Mouse (Mus musculus) forebrain, embryonic 15.5 days (tissue): ENCODE measurements around the gene Tnfsf15. TPM values are rescaled to one million over a fixed set of nuclear protein-coding genes. Genes with fewer than 3 reads are reported as not detected.

Experiments used
- ATAC-seq: fragments of 200-750 bp; cut with Nextera tagmentation; replicated peaks from 2 replicates; pipeline ENCODE4 v1.8.0; 2017; ENCODE audit warnings: mild to moderate bottlenecking, moderate TSS enrichment, moderate library complexity
- H3K27ac ChIP-seq: fragments of 300-500 bp; sonication (generic); replicated peaks from 2 replicates; pipeline ENCODE4 v1.5.1; 2015; ENCODE audit warnings: mild to moderate bottlenecking, inconsistent platforms
- H3K27me3 ChIP-seq: fragments of 300-500 bp; sonication (generic); 2 replicates; pipeline ENCODE4 v1.6.1; 2015; ENCODE audit warnings: inconsistent platforms
- H3K36me3 ChIP-seq: fragments of 300-500 bp; sonication (generic); 2 replicates; pipeline ENCODE4 v1.6.1; 2015; ENCODE audit warnings: mild to moderate bottlenecking, inconsistent platforms
- H3K4me1 ChIP-seq: fragments of 300-500 bp; sonication (generic); 2 replicates; pipeline ENCODE4 v1.6.1; 2015; ENCODE audit warnings: inconsistent platforms
- H3K4me2 ChIP-seq: fragments of 300-500 bp; sonication (generic); replicated peaks from 2 replicates; pipeline ENCODE4 v1.6.1; 2015; ENCODE audit warnings: mild to moderate bottlenecking, inconsistent platforms
- H3K4me3 ChIP-seq: fragments of 300-500 bp; sonication (generic); 2 replicates; pipeline ENCODE4 v1.5.1; 2015; ENCODE audit warnings: mild to moderate bottlenecking, inconsistent platforms
- H3K9ac ChIP-seq: fragments of 300-500 bp; sonication (generic); replicated peaks from 2 replicates; pipeline ENCODE4 v1.6.1; 2015; ENCODE audit warnings: mild to moderate bottlenecking, inconsistent platforms
- H3K9me3 ChIP-seq: fragments of 300-500 bp; sonication (generic); 2 replicates; pipeline ENCODE4 v1.6.1; 2016; ENCODE audit warnings: inconsistent platforms
- WGBS: fragments of 180-500 bp; shearing (Covaris S2); methylation state at CpG from one replicate; pipeline ENCODE4 v1.1.7; 2015; ENCODE audit warnings: mixed read lengths; 5-methylcytosine and 5-hydroxymethylcytosine counted together
- polyA plus RNA-seq: library from polyadenylated mRNA; unstranded; fragments of >200 nt; fragmentation: Nextera tagmentation; extraction: Ambion mirVana; gene quantifications from 2 replicates; pipeline ENCODE4 v1.2.1, GENCODE M21; 2015

Tnfsf15 gene
- polyA plus RNA-seq, 1 experiment from 2014 or later: not detected

GRCm38 (mm10) chr4:63702006-63702704, 42.8 kb downstream of the Tnfsf15 start:
- ATAC-seq: no peak
- Histone ChIP-seq H3K9ac (no peak overlapping the region), H3K4me1 (no peaks in the 10 kb centered on the region), H3K9me3 (no peaks in the 10 kb centered on the region), H3K4me2 (no peak overlapping the region), H3K27ac (no peak overlapping the region), H3K4me3 (no peak overlapping the region), H3K36me3 (no peaks in the 10 kb centered on the region), H3K27me3 (no peaks in the 10 kb centered on the region)
- WGBS: 90% methylated on average over 4 of the region's 4 CpGs

DNA sequence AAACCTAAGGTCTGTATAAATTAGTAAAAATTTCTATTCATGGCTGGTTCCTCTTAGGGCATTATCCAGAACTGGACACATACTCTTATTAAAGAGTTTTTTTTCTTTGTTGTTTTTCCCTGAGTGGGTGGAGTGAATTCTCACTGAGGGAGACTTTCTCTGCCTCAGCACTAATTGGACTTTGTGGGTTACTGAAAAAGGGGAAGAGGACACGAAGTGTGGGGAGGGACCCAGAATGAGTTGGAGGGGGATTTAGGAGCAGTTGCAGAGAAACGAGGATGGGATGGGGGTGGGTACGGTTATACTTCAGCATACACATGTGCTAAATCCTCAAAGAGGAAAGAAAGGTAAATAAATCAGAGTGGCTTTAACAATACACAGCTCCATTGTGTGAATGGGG, 45.2 kb downstream of the Tnfsf15 start:
- H3K9me3 ChIP-seq: no peaks in the 10 kb centered on the region
- H3K27ac ChIP-seq: no peak overlapping the region
- H3K36me3 ChIP-seq: no peaks in the 10 kb centered on the region
- H3K4me2 ChIP-seq: no peak overlapping the region
- ATAC-seq: no peak
- H3K27me3 ChIP-seq: no peaks in the 10 kb centered on the region
- H3K4me1 ChIP-seq: no peaks in the 10 kb centered on the region
- H3K4me3 ChIP-seq: no peak overlapping the region
- no peak overlapping the region for H3K9ac ChIP-seq
- 49% methylated on average over 3 of the region's 3 CpGs for WGBS

DNA sequence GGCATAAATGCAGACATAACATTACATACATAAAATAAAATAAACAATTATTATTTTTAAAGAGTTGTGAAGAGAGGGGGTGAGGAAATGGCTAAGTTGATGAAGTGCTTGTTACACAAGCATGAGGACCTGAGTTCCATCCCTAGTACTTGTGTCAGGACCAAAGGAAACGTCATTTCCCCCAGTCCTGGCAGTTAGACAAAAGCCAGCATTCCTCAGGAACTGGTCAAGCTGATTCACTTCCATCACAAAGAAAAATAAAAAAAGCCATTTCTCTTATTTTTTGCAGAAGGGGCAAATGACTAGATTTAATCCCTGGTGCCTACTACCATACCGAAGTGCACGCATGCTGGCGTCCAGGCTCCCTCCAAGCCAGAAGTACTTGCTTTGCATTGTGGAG, 48.0 kb downstream of the Tnfsf15 start:
- Histone ChIP-seq H3K36me3 (no peaks in the 10 kb centered on the region), H3K27ac (no peak overlapping the region), H3K4me3 (no peak overlapping the region), H3K9me3 (no peaks in the 10 kb centered on the region), H3K9ac (no peak overlapping the region), H3K4me1 (no peaks in the 10 kb centered on the region), H3K4me2 (no peak overlapping the region), H3K27me3 (no peaks in the 10 kb centered on the region)
- no peak for ATAC-seq
- WGBS: 92% methylated on average over 4 of the region's 4 CpGs

GRCm38 (mm10) chr4:63692351-63692750, 52.6 kb downstream of the Tnfsf15 start:
- no peak overlapping the region for H3K4me3 ChIP-seq
- H3K9ac ChIP-seq: no peak overlapping the region
- no peaks in the 10 kb centered on the region for H3K27me3 ChIP-seq
- H3K4me2 ChIP-seq: no peak overlapping the region
- H3K36me3 ChIP-seq: no peaks in the 10 kb centered on the region
- ATAC-seq: no peak
- no peaks in the 10 kb centered on the region for H3K4me1 ChIP-seq
- no peaks in the 10 kb centered on the region for H3K9me3 ChIP-seq
- H3K27ac ChIP-seq: no peak overlapping the region

DNA sequence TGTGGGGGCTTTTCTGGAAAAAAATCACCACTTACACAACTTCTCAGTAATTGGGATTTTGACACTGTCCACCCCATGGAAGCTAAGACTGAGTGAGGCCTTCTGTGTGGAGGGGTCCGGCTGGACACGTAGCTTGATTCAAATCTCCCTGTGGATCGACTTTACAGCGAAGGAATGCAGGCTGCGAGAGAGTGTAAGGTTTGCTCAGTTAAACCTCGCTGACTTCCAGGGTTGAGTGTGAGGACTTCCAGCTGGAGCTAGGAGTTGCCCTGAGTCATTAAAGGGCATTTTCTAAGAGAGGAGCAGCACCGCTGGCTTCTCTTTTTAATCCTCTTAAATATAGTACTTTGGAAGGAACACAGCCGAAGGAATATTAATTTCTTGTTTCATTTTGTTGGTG, 57.5 kb downstream of the Tnfsf15 start:
- Histone ChIP-seq H3K4me3 (no peak overlapping the region), H3K9ac (no peak overlapping the region), H3K9me3 (no peaks in the 10 kb centered on the region), H3K36me3 (no peaks in the 10 kb centered on the region), H3K27me3 (no peaks in the 10 kb centered on the region), H3K4me2 (no peak overlapping the region), H3K4me1 (no peaks in the 10 kb centered on the region), H3K27ac (no peak overlapping the region)
- WGBS: 75% methylated on average over 8 of the region's 8 CpGs
- ATAC-seq: no peak

- H3K9ac ChIP-seq: no peak overlapping the region
- no peaks in the 10 kb centered on the region for H3K36me3 ChIP-seq
- no peaks in the 10 kb centered on the region for H3K9me3 ChIP-seq
- no peak overlapping the region for H3K27ac ChIP-seq
- ATAC-seq: no peak; the same call in 1 of the 2 replicates
- H3K4me3 ChIP-seq: no peak overlapping the region
- no peak overlapping the region for H3K4me2 ChIP-seq
- no peaks in the 10 kb centered on the region for H3K4me1 ChIP-seq
- no peaks in the 10 kb centered on the region for H3K27me3 ChIP-seq
Measured at GRCm38 (mm10) chr4:63686157-63686556, 58.8 kb downstream of the Tnfsf15 start.

DNA sequence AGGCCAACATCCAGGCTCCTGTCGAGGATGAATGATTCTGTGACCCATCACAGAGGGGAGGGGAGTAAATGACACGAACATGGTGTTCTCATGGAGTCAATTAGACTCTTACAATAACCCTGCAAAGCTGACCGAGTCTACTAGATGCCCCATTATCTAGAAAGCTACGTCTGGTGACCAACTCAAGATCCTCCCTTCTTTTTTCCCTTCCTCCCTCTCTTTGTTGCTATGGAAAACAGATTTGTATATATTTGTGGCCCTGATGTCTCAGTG, 59.7 kb downstream of the Tnfsf15 start:
- no peaks in the 10 kb centered on the region for H3K27me3 ChIP-seq
- H3K27ac ChIP-seq: no peak overlapping the region
- no peaks in the 10 kb centered on the region for H3K36me3 ChIP-seq
- no peak overlapping the region for H3K9ac ChIP-seq
- 64% methylated on average over 4 of the region's 4 CpGs for WGBS
- ATAC-seq: no peak
- H3K4me1 ChIP-seq: no peaks in the 10 kb centered on the region
- H3K9me3 ChIP-seq: no peaks in the 10 kb centered on the region
- H3K4me3 ChIP-seq: no peak overlapping the region
- H3K4me2 ChIP-seq: no peak overlapping the region

DNA sequence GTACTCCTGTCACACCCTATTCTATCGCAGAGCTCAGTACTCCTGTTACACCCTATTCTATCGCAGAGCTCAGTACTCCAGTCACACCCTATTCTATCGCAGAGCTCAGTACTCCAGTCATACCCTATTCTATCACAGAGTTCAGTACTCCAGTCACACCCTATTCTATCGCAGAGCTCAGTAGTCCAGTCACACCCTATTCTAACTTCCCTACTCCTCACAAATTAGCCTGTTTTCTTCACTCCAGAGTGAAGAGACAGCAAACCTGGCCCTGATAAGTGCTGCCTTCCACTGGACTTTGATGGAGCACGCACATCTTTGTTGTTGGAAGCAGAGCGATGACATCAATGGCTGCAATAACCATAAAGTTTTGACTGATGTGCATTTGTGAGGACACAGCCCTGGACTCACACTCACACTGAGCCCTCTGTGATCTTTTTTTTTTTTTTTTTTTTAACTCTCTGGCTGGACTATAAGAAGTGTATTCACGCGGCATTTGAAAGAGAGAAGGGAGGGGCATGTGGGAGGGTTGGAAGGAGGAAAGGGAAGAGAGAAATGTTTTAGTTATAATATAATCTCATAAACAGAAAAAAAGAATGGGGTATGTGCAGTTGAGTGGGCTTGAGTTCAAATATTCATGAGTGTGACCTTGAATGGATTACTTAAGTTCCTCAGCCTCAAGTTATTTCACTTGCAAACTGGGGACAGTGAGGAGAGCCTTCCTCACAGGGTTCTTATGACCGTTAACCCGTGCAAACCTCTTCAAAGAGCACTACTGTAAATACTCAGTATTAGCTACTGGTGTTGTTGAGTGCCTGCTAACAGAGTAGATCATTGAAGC, 60.3 kb downstream of the Tnfsf15 start:
- Histone ChIP-seq H3K4me3 (no peak overlapping the region), H3K9me3 (no peaks in the 10 kb centered on the region), H3K4me2 (no peak overlapping the region), H3K27ac (no peak overlapping the region), H3K27me3 (no peaks in the 10 kb centered on the region), H3K9ac (no peak overlapping the region), H3K4me1 (no peaks in the 10 kb centered on the region), H3K36me3 (no peaks in the 10 kb centered on the region)
- 88% methylated on average over 10 of the region's 10 CpGs for WGBS
- ATAC-seq: no peak

- ATAC-seq: no peak
- no peak overlapping the region for H3K4me3 ChIP-seq
- 85% methylated on average over 6 of the region's 6 CpGs for WGBS
- no peaks in the 10 kb centered on the region for H3K9me3 ChIP-seq
- no peaks in the 10 kb centered on the region for H3K36me3 ChIP-seq
- no peaks in the 10 kb centered on the region for H3K4me1 ChIP-seq
- no peak overlapping the region for H3K9ac ChIP-seq
- no peak overlapping the region for H3K4me2 ChIP-seq
- H3K27me3 ChIP-seq: no peaks in the 10 kb centered on the region
- no peak overlapping the region for H3K27ac ChIP-seq
Measured at GRCm38 (mm10) chr4:63683716-63684115, 61.2 kb downstream of the Tnfsf15 start.

GRCm38 (mm10) chr4:63683056-63683455, 61.9 kb downstream of the Tnfsf15 start:
- ATAC-seq: no peak
- Histone ChIP-seq H3K36me3 (no peaks in the 10 kb centered on the region), H3K4me2 (no peak overlapping the region), H3K9me3 (no peaks in the 10 kb centered on the region), H3K27ac (no peak overlapping the region), H3K4me3 (no peak overlapping the region), H3K4me1 (no peaks in the 10 kb centered on the region), H3K9ac (no peak overlapping the region), H3K27me3 (no peaks in the 10 kb centered on the region)
- 89% methylated on average over 11 of the region's 11 CpGs for WGBS

DNA sequence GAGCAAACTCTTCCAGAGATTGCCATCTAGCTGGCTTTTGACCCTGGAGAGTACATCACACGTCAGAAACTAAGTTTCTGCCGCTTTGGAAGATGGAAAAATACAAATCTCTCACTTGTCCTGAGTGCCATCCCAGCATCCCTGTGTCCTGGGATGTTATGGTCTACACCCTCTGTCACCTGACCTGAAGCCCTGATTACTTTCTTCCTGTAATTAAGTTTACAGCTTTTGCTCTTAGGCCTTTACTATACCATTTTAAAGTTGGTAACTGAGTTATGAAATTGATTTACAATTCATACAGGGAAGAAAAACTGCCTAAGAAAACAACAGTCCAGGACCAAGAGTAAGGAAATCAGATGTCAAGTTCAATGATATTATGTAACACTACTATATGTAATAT, 62.5 kb downstream of the Tnfsf15 start:
- no peak for ATAC-seq
- Histone ChIP-seq H3K4me2 (no peak overlapping the region), H3K9ac (no peak overlapping the region), H3K4me1 (no peaks in the 10 kb centered on the region), H3K36me3 (no peaks in the 10 kb centered on the region), H3K9me3 (no peaks in the 10 kb centered on the region), H3K4me3 (no peak overlapping the region), H3K27me3 (no peaks in the 10 kb centered on the region), H3K27ac (no peak overlapping the region)
- WGBS: 81% methylated on average over 2 of the region's 2 CpGs

DNA sequence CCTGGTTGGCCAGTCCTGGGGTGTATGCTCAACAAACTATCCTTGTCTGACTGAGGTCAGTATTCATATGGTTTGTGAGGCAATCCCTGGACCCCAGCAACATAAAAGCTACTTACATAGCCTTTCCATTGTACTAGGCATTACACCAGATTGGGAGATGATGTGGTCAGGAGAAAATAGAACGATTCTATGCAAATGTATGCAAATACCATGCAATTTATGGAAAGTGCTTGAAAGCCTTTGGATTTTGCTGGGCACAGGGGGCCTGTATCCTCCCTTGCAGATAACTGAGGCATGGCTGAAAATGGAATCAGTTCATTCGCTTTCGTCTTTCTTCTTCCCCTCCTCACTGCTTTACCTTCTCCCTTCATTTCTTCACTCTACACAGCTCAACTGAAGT, 63.4 kb downstream of the Tnfsf15 start:
- H3K4me2 ChIP-seq: no peak overlapping the region
- H3K9ac ChIP-seq: no peak overlapping the region
- H3K9me3 ChIP-seq: no peaks in the 10 kb centered on the region
- WGBS: 75% methylated on average over 3 of the region's 3 CpGs
- H3K27me3 ChIP-seq: no peaks in the 10 kb centered on the region
- no peak for ATAC-seq
- no peak overlapping the region for H3K27ac ChIP-seq
- H3K36me3 ChIP-seq: no peaks in the 10 kb centered on the region
- no peak overlapping the region for H3K4me3 ChIP-seq
- H3K4me1 ChIP-seq: no peaks in the 10 kb centered on the region
